Mouse (Mus musculus) activated CD4-positive, CD25-positive, alpha-beta regulatory T cell, adult 4 months (primary cell): ENCODE results near the gene Angptl4. TPM values are rescaled to one million over a fixed set of nuclear protein-coding genes. Genes with fewer than 3 reads are reported as not detected.
A peak's percentile ranks its signal among the peaks of the same experiment; 100 is the strongest.
"Not testable (repeated sequence)": the region's sequence is repeated elsewhere in the genome, so short reads cannot be mapped to it uniquely, and the experiment has no call there.

Source experiments
- ATAC-seq: one replicate; pipeline ENCODE4 v1.8.0; 2017
- polyA plus RNA-seq, 2 experiments: library from polyadenylated mRNA; unstranded; fragments of 100-300 nt; shearing (Covaris generic); gene quantifications; one replicate each; pipeline ENCODE4 v1.2.1; 2017

The Angptl4 gene
- 1 to 10 TPM; 3.7 to 4.8 TPM for polyA plus RNA-seq

- peak; percentile 73 for ATAC-seq
Measured at GRCm38 (mm10) chr17:33781124-33781977, at the start of gene Angptl4. TSS of gene Angptl4 (minus strand) at chr17:33781830.

- no peak for ATAC-seq
Measured at GRCm38 (mm10) chr17:33829561-33829960, 47.9 kb upstream of the Angptl4 start.

GRCm38 (mm10) chr17:33828892-33829291, 47.3 kb upstream of the Angptl4 start:
- no peak for ATAC-seq

GRCm38 (mm10) chr17:33826850-33827249, 45.2 kb upstream of the Angptl4 start:
- peak; percentile 21 for ATAC-seq

GRCm38 (mm10) chr17:33825462-33825861, 43.8 kb upstream of the Angptl4 start:
- ATAC-seq = no peak

GRCm38 (mm10) chr17:33824997-33825330, 43.3 kb upstream of the Angptl4 start:
- ATAC-seq = not testable (repeated sequence)

- ATAC-seq = peak; percentile 91
Measured at GRCm38 (mm10) chr17:33824084-33824996, 42.7 kb upstream of the Angptl4 start, which contains the start of the genes Rps28 and Ndufa7. TSS of gene Rps28 (minus strand) at chr17:33824562. TSS of gene Ndufa7 (plus strand) at chr17:33824572.

GRCm38 (mm10) chr17:33823171-33823570, 41.5 kb upstream of the Angptl4 start:
- not testable (repeated sequence) for ATAC-seq

GRCm38 (mm10) chr17:33822436-33822959, 40.9 kb upstream of the Angptl4 start:
- no peak for ATAC-seq

- no peak for ATAC-seq
Measured at GRCm38 (mm10) chr17:33817969-33818643, 36.5 kb upstream of the Angptl4 start.

GRCm38 (mm10) chr17:33817184-33817968, 35.7 kb upstream of the Angptl4 start:
- peak; percentile 84 for ATAC-seq

- no peak for ATAC-seq
Measured at GRCm38 (mm10) chr17:33816612-33817011, 35.0 kb upstream of the Angptl4 start.

- no peak for ATAC-seq
Measured at GRCm38 (mm10) chr17:33815399-33815798, 33.8 kb upstream of the Angptl4 start.

- ATAC-seq = no peak
Measured at GRCm38 (mm10) chr17:33812990-33813389, 31.4 kb upstream of the Angptl4 start.

- no peak for ATAC-seq
Measured at GRCm38 (mm10) chr17:33812475-33812874, 30.8 kb upstream of the Angptl4 start.

GRCm38 (mm10) chr17:33811142-33811516, 29.5 kb upstream of the Angptl4 start:
- ATAC-seq = no peak

GRCm38 (mm10) chr17:33810334-33811141, 28.9 kb upstream of the Angptl4 start, which contains the start of gene Kank3:
TSS of gene Kank3 (plus strand) at chr17:33810519.
- ATAC-seq = peak; percentile 89

GRCm38 (mm10) chr17:33808192-33808591, 26.6 kb upstream of the Angptl4 start:
- ATAC-seq = no peak

- no peak for ATAC-seq
Measured at GRCm38 (mm10) chr17:33807181-33807888, 25.7 kb upstream of the Angptl4 start.

- no peak for ATAC-seq
Measured at GRCm38 (mm10) chr17:33804745-33805144, 23.1 kb upstream of the Angptl4 start.
